Mouse (Mus musculus): ENCODE measurements around the gene Hmcn2.

DNA sequence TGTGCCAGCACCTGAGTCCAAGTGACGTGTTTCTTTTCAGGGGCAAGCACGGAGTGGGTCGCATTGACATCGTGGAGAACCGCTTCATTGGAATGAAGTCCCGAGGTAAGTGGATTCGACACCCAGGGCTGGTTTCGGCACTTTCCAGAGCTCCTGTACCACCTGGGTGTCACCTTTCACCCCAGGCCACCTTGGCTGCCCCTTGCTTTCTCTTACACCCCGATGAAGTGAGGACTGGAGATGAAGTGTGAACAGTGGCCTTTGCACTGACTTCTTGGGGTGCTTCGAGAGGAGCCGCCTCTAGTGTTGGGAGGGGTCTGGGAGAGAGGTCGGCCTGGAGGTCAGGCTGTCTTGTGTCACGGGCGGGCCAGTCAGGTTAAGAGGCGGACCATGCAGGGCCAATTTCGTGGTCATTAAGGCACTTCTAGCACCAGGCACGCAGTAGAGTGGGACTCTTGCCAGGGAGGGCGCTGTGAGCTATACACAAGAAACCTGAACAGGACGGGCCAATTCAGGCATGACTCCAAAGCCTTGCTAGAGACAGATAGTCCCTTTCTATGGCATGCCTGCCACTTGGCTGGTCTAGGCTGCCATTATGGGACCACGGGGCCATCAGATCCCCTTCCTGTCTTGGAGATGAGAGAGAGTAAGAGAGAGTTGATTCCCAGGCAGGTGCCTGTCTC, 187.4 kb downstream of the Hmcn2 start:
- TF ChIP-seq CTCF (IDR thresholded peaks at IDR 0.05; ENCODE audit: extremely low read depth, insufficient read length, insufficient replicate concordance, low read depth, low read length), result no peak
- no peak for TF ChIP-seq POLR2A (IDR thresholded peaks at IDR 0.05; ENCODE audit: low read depth, low read length)
